Mouse (Mus musculus) ovary, adult 10 weeks (tissue): ENCODE data around the gene Arhgef25. TPM values are rescaled to one million over a fixed set of nuclear protein-coding genes. Genes with fewer than 3 reads are reported as not detected.

ENCODE experiments used
- polyA plus RNA-seq: library from polyadenylated mRNA; stranded (reverse); fragments of 350-450 nt; fragmentation: Illumina TruSeq; extraction: RNeasy Lipid Tissue Mini Kit (QIAGEN cat#74804); gene quantifications from one replicate; pipeline ENCODE4 v1.2.3, GENCODE M21; 2014

The Arhgef25 gene
- polyA plus RNA-seq, result 18.3 TPM

GRCm38 (mm10) chr10:127189651-127190381, at the start of gene Arhgef25:
TSS of gene Arhgef25 (minus strand) at chr10:127190083.

DNA sequence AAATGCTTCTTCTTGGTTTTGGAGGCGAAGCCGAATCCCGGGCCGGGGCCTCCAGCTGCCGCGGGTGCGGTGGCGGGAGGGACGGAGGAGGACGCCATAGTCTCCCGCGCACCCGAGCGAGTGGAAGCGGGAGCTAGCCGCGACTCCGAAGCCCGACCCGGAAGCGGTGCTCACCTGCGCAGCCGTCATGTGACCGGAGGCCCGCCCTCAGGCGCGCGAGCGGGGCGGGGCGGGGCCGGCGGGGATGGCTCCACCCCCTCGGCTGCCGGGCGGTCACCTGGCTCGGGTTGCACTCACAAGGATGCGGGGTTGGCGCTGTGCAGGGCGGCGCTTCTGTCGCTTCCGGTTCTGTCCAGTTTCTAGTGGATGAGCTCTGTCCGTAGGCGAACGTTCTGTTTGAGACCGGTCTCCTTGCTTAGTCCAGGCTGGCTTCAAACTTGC, 21.6 kb upstream of the Arhgef25 start, which contains the start of gene Pip4k2c:
Pip4k2c (minus strand) TSS at position 172 of the 441 bp plus-strand sequence.

DNA sequence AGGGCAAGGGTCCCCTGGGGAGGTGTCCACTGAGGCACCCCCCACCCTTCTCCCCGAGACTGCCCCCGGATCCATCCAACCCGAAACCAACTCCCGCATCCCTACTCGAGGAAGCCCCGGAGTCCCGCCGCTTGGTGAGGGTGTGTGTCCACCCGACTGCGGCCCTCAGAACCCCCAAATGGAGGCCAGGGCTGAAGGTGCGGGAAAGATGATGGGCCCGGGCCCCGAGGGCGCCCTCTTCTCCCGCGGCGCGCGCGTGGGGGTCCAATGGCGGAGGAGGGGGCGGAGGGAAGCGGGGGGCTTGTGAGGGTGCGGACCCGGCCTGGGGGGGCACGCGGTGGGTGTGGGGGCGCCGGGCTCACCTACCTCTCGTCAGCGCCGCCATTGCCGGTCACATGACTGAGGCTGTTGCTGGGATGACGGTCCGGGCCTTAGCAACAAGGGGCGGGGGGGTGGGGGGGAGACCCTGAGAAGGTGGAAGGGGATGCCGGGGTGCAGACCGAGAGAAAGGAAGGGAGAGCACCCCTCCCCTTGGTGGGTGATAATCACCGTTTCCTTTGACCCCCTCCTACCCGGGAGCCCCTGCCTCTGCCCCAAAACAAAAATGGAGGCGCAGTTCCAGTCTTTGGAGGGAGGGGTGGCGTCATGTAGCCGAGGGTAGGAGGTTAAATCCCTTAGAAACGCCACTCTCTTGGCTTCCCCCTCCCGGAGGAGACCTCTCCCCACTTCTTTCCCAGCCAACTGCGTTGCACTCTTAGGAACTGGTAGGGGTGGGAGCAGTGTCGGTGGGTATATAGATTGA, 5.6 kb upstream of the Arhgef25 start, which contains the start of gene Dtx3:
Dtx3 (minus strand) TSS at position 401 of the 802 bp plus-strand sequence.

DNA sequence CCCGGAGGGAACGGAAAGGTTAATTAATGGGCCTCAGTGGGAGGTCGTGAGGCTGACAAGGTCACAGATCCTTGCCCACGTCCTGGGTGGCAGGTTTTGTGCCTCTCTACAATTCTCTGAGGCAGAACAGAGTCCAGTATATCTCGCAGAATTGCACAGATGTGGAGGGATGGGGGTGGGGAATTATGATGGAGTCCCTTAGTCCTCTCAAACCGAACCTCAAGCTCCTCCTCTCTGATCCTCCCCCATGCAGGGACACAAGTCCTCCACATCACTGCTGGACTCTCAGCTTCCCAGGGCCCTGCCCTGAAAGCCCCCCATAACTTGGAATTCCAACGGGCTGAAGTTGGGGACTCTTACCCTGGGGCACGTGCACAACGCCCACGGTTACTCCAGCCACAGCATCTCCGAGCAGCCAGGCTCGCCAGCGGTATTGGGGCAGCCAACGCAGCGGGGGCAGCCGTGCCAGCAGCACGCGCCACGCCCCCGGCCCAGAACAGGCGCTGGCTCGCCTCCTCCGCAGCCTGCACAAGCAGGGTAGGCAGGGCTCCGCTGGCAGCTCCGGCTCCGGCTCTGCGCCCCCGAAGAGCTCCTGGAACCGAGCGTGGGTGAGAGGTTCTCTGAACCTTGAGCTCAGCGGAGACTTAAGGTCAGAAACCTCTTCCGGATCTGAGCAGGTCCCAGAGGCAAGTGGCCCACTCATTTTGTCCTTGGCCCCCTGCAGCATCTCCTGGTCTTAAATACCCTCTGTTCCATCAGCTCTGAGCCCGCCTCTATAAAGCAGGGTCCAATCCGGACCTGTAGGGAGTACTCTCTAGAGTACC, 9.8 kb downstream of the Arhgef25 start, which contains the start of gene Slc26a10:
Slc26a10 (minus strand) TSS at position 775 of the 824 bp plus-strand sequence.

GRCm38 (mm10) chr10:127164631-127165353, 25.1 kb downstream of the Arhgef25 start, which contains the start of gene B4galnt1:
TSS of gene B4galnt1 (plus strand) at chr10:127165225.

Other genes starting within 250 kb of the Arhgef25 start
- 49.7 TPM for gene Ctdsp2, start 211.4 kb downstream of the Arhgef25 start, polyA plus RNA-seq
- not detected for gene Avil, start 189.4 kb downstream of the Arhgef25 start, polyA plus RNA-seq
- gene Tsfm, start 159.2 kb downstream of the Arhgef25 start, polyA plus RNA-seq, result 6.6 TPM
- gene Mettl1, start 148.7 kb downstream of the Arhgef25 start, polyA plus RNA-seq, result 4.7 TPM
- 0.26 TPM for gene Eef1akmt3, start 148.6 kb downstream of the Arhgef25 start, polyA plus RNA-seq
- gene Cyp27b1, start 141.8 kb downstream of the Arhgef25 start, polyA plus RNA-seq, result not detected
- gene March9, start 129.9 kb downstream of the Arhgef25 start, polyA plus RNA-seq, result 3.0 TPM
- gene Cdk4, start 126.5 kb downstream of the Arhgef25 start, polyA plus RNA-seq, result 50.1 TPM
- gene Tspan31, start 119.8 kb downstream of the Arhgef25 start, polyA plus RNA-seq, result 60.6 TPM
- 0.23 TPM for gene Agap2, start 114.8 kb downstream of the Arhgef25 start, polyA plus RNA-seq
- gene Os9, start 69.0 kb downstream of the Arhgef25 start, polyA plus RNA-seq, result 8.6 TPM
- 0.31 TPM for gene B4galnt1, start 24.9 kb downstream of the Arhgef25 start, polyA plus RNA-seq
- not detected for gene Slc26a10, start 9.4 kb downstream of the Arhgef25 start, polyA plus RNA-seq
- gene Dtx3, start 5.6 kb upstream of the Arhgef25 start, polyA plus RNA-seq, result 2.9 TPM
- 11.7 TPM for gene Pip4k2c, start 21.5 kb upstream of the Arhgef25 start, polyA plus RNA-seq
- 0.26 TPM for gene Kif5a, start 73.3 kb upstream of the Arhgef25 start, polyA plus RNA-seq
- 16.8 TPM for gene Dctn2, start 76.3 kb upstream of the Arhgef25 start, polyA plus RNA-seq
- 3.0 TPM for gene Mbd6, start 98.9 kb upstream of the Arhgef25 start, polyA plus RNA-seq
- 11.4 TPM for gene Mars, start 121.7 kb upstream of the Arhgef25 start, polyA plus RNA-seq
- 0.20 TPM for gene Arhgap9, start 131.9 kb upstream of the Arhgef25 start, polyA plus RNA-seq
- 0.48 TPM for gene Gli1, start 151.9 kb upstream of the Arhgef25 start, polyA plus RNA-seq
- gene Inhbe, start 164.3 kb upstream of the Arhgef25 start, polyA plus RNA-seq, result not detected
- not detected for gene Inhbc, start 180.3 kb upstream of the Arhgef25 start, polyA plus RNA-seq
- gene R3hdm2, start 190.2 kb upstream of the Arhgef25 start, polyA plus RNA-seq, result 379 TPM